Mouse (Mus musculus): ENCODE measurements around the gene N4bp3. TPM values are rescaled to one million over a fixed set of nuclear protein-coding genes. Genes with fewer than 3 reads are reported as not detected.

Gene N4bp3
- polyA plus RNA-seq, 1 experiment, result 9.1 TPM

DNA sequence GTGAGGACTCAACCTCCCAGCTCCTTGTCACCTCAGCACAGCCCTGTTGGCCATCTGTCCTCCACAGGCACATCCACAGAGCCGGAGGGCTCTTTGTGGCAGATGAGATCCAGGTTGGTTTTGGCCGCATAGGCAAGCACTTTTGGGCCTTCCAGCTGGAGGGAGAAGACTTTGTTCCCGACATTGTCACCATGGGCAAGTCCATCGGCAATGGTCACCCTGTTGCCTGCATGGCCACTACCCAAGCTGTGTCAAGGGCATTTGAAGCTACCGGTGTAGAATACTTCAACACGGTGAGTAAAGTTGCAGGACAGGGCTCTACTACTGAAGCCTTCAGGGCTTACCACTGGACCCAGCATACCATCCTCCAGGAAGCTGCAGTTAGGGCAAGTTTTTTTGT is 56.8 kb downstream of the N4bp3 start:
- no peaks in the 10 kb centered on the region; the same call in 1 of the 2 replicates for H3K4me1 ChIP-seq (ENCODE audit: control insufficient read depth, insufficient read depth, low read length)
- TF ChIP-seq CTCF (IDR thresholded peaks at IDR 0.05; ENCODE audit: extremely low read depth, insufficient read depth, low read length) (no peak), POLR2A (IDR thresholded peaks at IDR 0.05; ENCODE audit: extremely low read depth, insufficient read depth, low read length) (no peak)
- no peak overlapping the region for H3K4me3 ChIP-seq (ENCODE audit: insufficient read depth, low read length)
- no peak overlapping the region for H3K27ac ChIP-seq (ENCODE audit: insufficient read depth, low read length)

DNA sequence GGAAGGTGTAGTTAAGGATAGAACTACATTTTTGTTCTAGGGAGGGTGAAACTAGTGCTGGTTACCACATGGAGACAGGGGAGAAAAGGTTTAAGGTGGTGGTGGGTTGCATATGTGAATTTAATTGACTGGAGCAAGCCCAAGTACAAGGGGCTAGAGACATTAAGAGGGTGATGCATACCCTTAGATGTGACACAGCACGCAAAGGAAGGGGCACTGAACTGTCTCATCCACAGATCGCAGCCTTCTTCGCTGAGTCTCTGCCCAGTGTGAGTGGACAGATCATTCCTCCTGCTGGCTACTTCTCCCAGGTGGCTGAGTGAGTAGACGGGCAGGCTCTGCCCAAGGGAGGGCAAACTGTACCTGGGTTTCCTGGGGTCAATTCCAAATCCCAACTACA is 57.3 kb downstream of the N4bp3 start:
- TF ChIP-seq CTCF (IDR thresholded peaks at IDR 0.05; ENCODE audit: extremely low read depth, insufficient read depth, low read length), result no peak
- TF ChIP-seq POLR2A (IDR thresholded peaks at IDR 0.05; ENCODE audit: extremely low read depth, insufficient read depth, low read length), result no peak
- no peak overlapping the region for H3K4me3 ChIP-seq (ENCODE audit: insufficient read depth, low read length)
- H3K4me1 ChIP-seq (ENCODE audit: control insufficient read depth, insufficient read depth, low read length), result no peaks in the 10 kb centered on the region; the same call in 1 of the 2 replicates

More for the DNA sequence above, 57.3 kb downstream of the N4bp3 start:
- H3K27ac ChIP-seq (ENCODE audit: insufficient read depth, low read length), result no peak overlapping the region

Other genes with a start within 250 kb of the N4bp3 start
- gene Phykpl, start 66.1 kb downstream of the N4bp3 start, polyA plus RNA-seq (2012; rRNA removed), result 9.7 and 10.5 TPM in 2 replicates
- gene Hnrnpab, start 44.0 kb downstream of the N4bp3 start, polyA plus RNA-seq (2012; rRNA removed), result 98.4 and 100 TPM in 2 replicates
- gene Nhp2, start 31.1 kb downstream of the N4bp3 start, polyA plus RNA-seq (2012; rRNA removed), result 73.0 and 78.5 TPM in 2 replicates
- gene Rmnd5b, start 14.9 kb downstream of the N4bp3 start, polyA plus RNA-seq (2012; rRNA removed), result 80.3 and 81.2 TPM in 2 replicates
- 5.3 and 6.0 TPM in 2 replicates for gene D930048N14Rik, start 112 bp upstream of the N4bp3 start, polyA plus RNA-seq (2012; rRNA removed)
- 37.7 and 41.1 TPM in 2 replicates for gene 0610009B22Rik, start 38.0 kb upstream of the N4bp3 start, polyA plus RNA-seq (2012; rRNA removed)
- 9.3 and 9.4 TPM in 2 replicates for gene Sec24a, start 112.8 kb upstream of the N4bp3 start, polyA plus RNA-seq (2012; rRNA removed)
- gene Sar1b, start 112.8 kb upstream of the N4bp3 start, polyA plus RNA-seq (2012; rRNA removed), result 97.2 and 100 TPM in 2 replicates
- gene Jade2, start 206.8 kb upstream of the N4bp3 start, polyA plus RNA-seq (2012; rRNA removed), result 24.2 and 24.5 TPM in 2 replicates